Mouse (Mus musculus) MEL (cell line): Measurements from ENCODE around the gene Zfp113.

Experiments
- CTCF ChIP-seq, 3 experiments: IDR thresholded peaks in 2 of 3; conservative IDR thresholded peaks in 1 of 3; 2 replicates each; pipeline ENCODE4 v1.5.1; 2011 to 2012; ENCODE audit warnings: low read length in 3 of 3, low read depth in 2 of 3, mild to moderate bottlenecking in 2 of 3, improper control_type of control experiment in 1 of 3, inconsistent platforms in 1 of 3, mixed read lengths in 1 of 3, moderate library complexity in 1 of 3; ENCODE audit not compliant: control insufficient read depth in 1 of 3, insufficient read depth in 1 of 3, poor library complexity in 1 of 3, severe bottlenecking in 1 of 3
- E2F4 ChIP-seq: IDR thresholded peaks from 2 replicates; pipeline ENCODE4 v1.6.1; 2011; ENCODE audit warnings: low read depth, low read length, improper control_type of control experiment, borderline replicate concordance
- EP300 ChIP-seq, 2 experiments: IDR thresholded peaks; 2 replicates each; pipeline ENCODE4 v1.6.1; 2011; ENCODE audit warnings: improper control_type of control experiment in 2 of 2, low read length in 2 of 2, low read depth in 1 of 2, mild to moderate bottlenecking in 1 of 2
- ETS1 ChIP-seq: IDR thresholded peaks from 2 replicates; pipeline ENCODE4 v1.6.1; 2012; ENCODE audit warnings: low read depth, mild to moderate bottlenecking, inconsistent platforms, low read length, improper control_type of control experiment, moderate library complexity
- MAX ChIP-seq: IDR thresholded peaks from 2 replicates; pipeline ENCODE4 v1.6.1; 2011; ENCODE audit warnings: low read length, improper control_type of control experiment
- POLR2A ChIP-seq, 2 experiments: IDR thresholded peaks; 2 replicates each; pipeline ENCODE4 v1.6.1; 2011 to 2012; ENCODE audit warnings: low read length in 2 of 2, mild to moderate bottlenecking in 2 of 2, control low read depth in 1 of 2, improper control_type of control experiment in 1 of 2, low read depth in 1 of 2, moderate library complexity in 1 of 2; ENCODE audit not compliant: control insufficient read depth in 1 of 2, insufficient read depth in 1 of 2, poor library complexity in 1 of 2
- RAD21 ChIP-seq: IDR thresholded peaks from 2 replicates; pipeline ENCODE4 v1.6.1; 2011; ENCODE audit warnings: mild to moderate bottlenecking, low read depth, low read length, improper control_type of control experiment
- TBP ChIP-seq: IDR thresholded peaks from 2 replicates; pipeline ENCODE4 v1.8.0; 2011; ENCODE audit warnings: low read depth, low read length, improper control_type of control experiment
- USF1 ChIP-seq: IDR thresholded peaks from 2 replicates; pipeline ENCODE4 v1.6.1; 2014; ENCODE audit warnings: low read depth, mild to moderate bottlenecking, inconsistent platforms, low read length, improper control_type of control experiment, moderate library complexity

DNA sequence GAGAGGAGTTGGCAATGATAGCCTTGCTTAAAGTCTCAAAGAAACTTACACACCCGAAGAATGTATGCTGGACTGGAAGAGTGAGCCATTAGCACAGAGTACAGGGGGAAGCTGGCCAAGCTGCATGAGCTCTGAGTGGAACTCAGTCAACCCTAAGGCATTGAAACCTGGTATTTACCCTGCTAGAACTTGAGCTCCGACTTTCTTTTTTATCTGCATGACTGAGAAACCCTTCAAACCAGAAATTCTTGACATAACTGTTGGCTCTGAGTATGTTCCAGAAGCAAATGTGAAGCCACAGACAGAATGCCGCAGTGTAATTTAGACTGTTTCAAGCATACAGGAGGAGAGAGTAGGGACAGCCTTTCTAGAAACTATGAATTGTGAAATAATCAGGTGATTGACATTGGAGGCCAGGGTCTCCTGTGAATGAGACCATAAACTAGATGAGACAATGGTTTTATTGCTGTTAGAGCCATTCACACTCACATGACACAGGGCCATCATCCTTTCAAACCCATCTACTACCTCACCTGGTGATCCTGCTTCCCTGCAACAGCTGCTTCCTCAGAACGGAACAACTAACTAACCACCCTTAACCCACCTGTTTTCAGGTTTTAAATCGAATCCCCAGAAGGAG is 23.0 kb downstream of the Zfp113 start:
- TF ChIP-seq POLR2A (IDR thresholded peaks at IDR 0.05; ENCODE audit: control insufficient read depth in 1 of 2, insufficient read depth in 1 of 2, low read depth in 1 of 2, low read length in 2 of 2, poor library complexity in 1 of 2) (no peak), ETS1 (no peak), EP300 (IDR thresholded peaks at IDR 0.05; ENCODE audit: low read depth in 1 of 2, low read length in 2 of 2) (no peak), E2F4 (no peak), CTCF (IDR thresholded peaks at IDR 0.05 in 2 of 3, conservative IDR thresholded peaks at IDR 0.05 in 1 of 3; ENCODE audit: control insufficient read depth in 1 of 3, insufficient read depth in 1 of 3, low read depth in 2 of 3, low read length in 3 of 3, poor library complexity in 1 of 3, severe bottlenecking in 1 of 3) (no peak), TBP (no peak), USF1 (no peak), RAD21 (no peak), MAX (no peak)
